Mouse (Mus musculus): ENCODE measurements around the gene Syt1.

DNA sequence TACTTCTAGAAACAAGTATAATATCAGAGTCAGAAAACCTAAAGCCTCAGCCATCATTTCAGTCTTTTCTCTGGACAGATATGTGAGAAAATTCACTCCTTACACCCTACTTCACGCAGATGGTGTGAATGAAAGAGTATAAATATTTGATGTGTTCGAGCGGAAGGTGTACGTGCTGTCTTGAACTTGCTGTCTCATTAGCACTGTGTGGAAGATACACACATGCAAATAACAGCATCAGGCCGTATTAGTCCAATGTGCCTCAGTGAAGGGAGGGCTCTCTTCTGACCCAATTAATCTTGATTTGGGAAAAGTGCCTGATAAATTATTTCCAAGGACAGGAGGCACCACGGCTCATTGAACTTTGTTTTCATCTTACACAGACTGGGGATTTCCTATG, 154.8 kb downstream of the Syt1 start:
- no peak for TF ChIP-seq CTCF (IDR thresholded peaks at IDR 0.05; ENCODE audit: borderline replicate concordance, extremely low read depth, insufficient read depth, insufficient read length)
- no peak for TF ChIP-seq POLR2A (IDR thresholded peaks at IDR 0.05; ENCODE audit: borderline replicate concordance, extremely low read depth, insufficient read depth, insufficient read length, poor library complexity, severe bottlenecking)
